Mouse (Mus musculus): Measurements from ENCODE around the gene Sbk2. TPM values are rescaled to one million over a fixed set of nuclear protein-coding genes. Genes with fewer than 3 reads are reported as not detected.

Sbk2 gene
- polyA plus RNA-seq, 1 experiment: not detected

- Histone ChIP-seq H3K4me1 (ENCODE audit: control insufficient read depth) (peaks cover 12% of the 10 kb centered on the region), H3K9me3 (ENCODE audit: control insufficient read depth, low read length) (peaks cover 4% of the 10 kb centered on the region), H3K36me3 (ENCODE audit: control insufficient read depth) (peaks cover 13% of the 10 kb centered on the region), H3K27me3 (ENCODE audit: control insufficient read depth) (peaks cover 52% of the 10 kb centered on the region), H3K4me3 (replicated peaks) (no peak overlapping the region)
- TF ChIP-seq TAL1 (IDR thresholded peaks at IDR 0.05; ENCODE audit: low read length): no peak
- no peak for TF ChIP-seq GATA1 (IDR thresholded peaks at IDR 0.05; ENCODE audit: low read length)
These were observed 39.3 kb downstream of the Sbk2 start for GRCm38 (mm10) chr7:4924891-4925301.

DNA sequence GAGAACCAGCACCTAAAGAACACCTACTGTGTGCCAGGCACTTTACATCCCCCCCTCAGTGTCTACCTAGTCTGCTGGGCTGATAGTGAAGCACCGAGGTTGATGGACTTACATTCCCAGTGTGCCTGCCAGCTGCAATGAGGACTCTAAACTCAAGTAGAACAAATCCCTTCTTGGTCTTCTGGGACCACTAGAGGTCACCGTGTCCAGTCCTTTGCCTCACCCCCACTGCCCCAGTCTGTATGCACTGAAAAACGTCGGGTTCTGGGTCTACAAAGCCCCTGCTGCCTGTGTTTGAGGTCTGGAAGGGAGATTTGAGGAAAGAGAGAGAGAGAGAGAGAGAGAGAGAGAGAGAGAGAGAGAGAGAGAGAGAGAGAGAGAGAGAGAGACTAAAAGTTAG is 39.7 kb downstream of the Sbk2 start:
- no peak for TF ChIP-seq TAL1 (IDR thresholded peaks at IDR 0.05; ENCODE audit: low read length)
- no peak for TF ChIP-seq GATA1 (IDR thresholded peaks at IDR 0.05; ENCODE audit: low read length)
- Histone ChIP-seq H3K4me1 (ENCODE audit: control insufficient read depth) (peaks cover 14% of the 10 kb centered on the region), H3K4me3 (replicated peaks) (no peak overlapping the region), H3K9me3 (ENCODE audit: control insufficient read depth, low read length) (peaks cover 7% of the 10 kb centered on the region), H3K27me3 (ENCODE audit: control insufficient read depth) (peaks cover 52% of the 10 kb centered on the region), H3K36me3 (ENCODE audit: control insufficient read depth) (peaks cover 17% of the 10 kb centered on the region)

- no peak for TF ChIP-seq GATA1 (IDR thresholded peaks at IDR 0.05; ENCODE audit: low read length)
- TF ChIP-seq TAL1 (IDR thresholded peaks at IDR 0.05; ENCODE audit: low read length): no peak
- H3K27me3 ChIP-seq (ENCODE audit: control insufficient read depth): peaks cover 52% of the 10 kb centered on the region
- no peak overlapping the region for H3K4me3 ChIP-seq (replicated peaks)
- peaks cover 7% of the 10 kb centered on the region for H3K9me3 ChIP-seq (ENCODE audit: control insufficient read depth, low read length)
- peaks cover 14% of the 10 kb centered on the region for H3K4me1 ChIP-seq (ENCODE audit: control insufficient read depth)
- peaks cover 24% of the 10 kb centered on the region for H3K36me3 ChIP-seq (ENCODE audit: control insufficient read depth)
These were observed 40.4 kb downstream of the Sbk2 start for GRCm38 (mm10) chr7:4923586-4924364.

DNA sequence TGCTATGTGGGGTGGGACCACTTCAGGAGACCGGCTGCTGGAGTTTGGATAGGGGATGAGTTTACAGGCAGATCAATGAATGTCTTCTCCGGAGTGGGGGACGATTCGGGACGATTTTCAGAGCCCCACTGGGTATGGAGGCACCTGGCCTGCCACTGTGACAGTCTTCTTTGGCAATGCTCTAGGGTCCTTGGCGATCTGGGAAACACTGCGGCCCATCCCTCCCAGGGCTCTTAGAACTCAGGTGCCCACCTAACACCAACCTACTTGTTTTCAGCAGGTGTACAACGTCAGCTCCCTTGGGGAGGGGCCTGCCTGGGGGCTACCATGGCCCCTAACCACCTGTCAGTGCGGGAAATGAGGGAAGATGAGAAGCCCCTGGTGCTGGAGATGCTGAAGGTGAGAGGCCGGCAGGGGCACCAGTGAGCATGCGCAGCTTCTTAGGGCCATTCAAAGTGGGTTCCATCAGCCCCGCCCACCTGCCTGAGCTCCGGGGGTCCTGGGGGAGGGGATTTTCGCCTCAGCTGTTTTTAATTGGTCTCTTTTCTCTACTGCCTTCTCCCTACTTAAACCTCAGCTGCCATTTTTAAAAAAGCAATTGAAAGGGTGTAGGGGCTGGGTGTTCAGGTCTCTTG is 41.2 kb downstream of the Sbk2 start:
- H3K36me3 ChIP-seq (ENCODE audit: control insufficient read depth): peaks cover 31% of the 10 kb centered on the region
- peaks cover 52% of the 10 kb centered on the region for H3K27me3 ChIP-seq (ENCODE audit: control insufficient read depth)
- peaks cover 7% of the 10 kb centered on the region for H3K9me3 ChIP-seq (ENCODE audit: control insufficient read depth, low read length)
- no peak for TF ChIP-seq GATA1 (IDR thresholded peaks at IDR 0.05; ENCODE audit: low read length)
- TF ChIP-seq TAL1 (IDR thresholded peaks at IDR 0.05; ENCODE audit: low read length): no peak
- H3K4me1 ChIP-seq (ENCODE audit: control insufficient read depth): peaks cover 14% of the 10 kb centered on the region
- no peak overlapping the region for H3K4me3 ChIP-seq (replicated peaks)

GRCm38 (mm10) chr7:4922508-4922907 is 41.7 kb downstream of the Sbk2 start:
- Histone ChIP-seq H3K4me3 (replicated peaks) (no peak overlapping the region), H3K4me1 (ENCODE audit: control insufficient read depth) (peaks cover 16% of the 10 kb centered on the region), H3K27me3 (ENCODE audit: control insufficient read depth) (peaks cover 52% of the 10 kb centered on the region)

DNA sequence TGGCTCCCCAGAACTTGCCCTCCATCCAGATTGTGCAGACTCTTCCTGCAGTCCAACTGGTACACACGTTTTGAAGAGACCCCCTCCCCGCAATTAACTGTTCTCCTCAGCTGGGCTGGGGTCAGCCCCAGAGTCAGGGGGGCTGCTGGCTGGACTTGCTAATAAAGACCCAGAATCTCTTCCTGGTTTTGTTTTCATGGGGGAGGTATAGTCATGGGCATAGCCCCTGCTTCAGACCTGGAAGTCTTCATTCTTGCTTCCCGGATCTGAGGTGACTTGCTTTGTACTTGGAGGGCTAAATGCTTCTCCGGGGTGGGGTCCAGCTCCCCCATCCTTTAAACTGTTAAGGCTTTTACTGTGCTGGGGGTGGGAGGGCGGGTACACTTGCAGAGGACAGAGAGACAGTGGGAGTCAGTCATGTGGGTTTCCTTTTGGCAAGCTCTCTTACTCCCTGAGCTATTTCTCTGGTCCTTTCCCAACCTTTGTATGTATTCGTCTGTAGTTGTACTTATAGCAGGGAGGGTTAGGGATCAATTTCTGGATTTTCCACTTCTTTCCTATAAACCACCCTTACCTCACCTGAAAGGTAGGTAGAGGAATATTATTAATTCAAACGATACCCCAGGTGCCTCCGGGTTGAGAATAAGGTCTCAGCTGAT is 42.3 kb downstream of the Sbk2 start, which contains the start of gene Nat14:
Gene Nat14 (plus strand): TSS at position 205 of the 659 bp plus-strand sequence.
- Histone ChIP-seq H3K4me1 (ENCODE audit: control insufficient read depth) (peaks cover 22% of the 10 kb centered on the region), H3K4me3 (replicated peaks) (no peak within 1 kb of the TSS), H3K36me3 (ENCODE audit: control insufficient read depth) (peaks cover 42% of the 10 kb centered on the region), H3K27me3 (ENCODE audit: control insufficient read depth) (peaks cover 52% of the 10 kb centered on the region), H3K9me3 (ENCODE audit: control insufficient read depth, low read length) (peaks cover 7% of the 10 kb centered on the region)
- TF ChIP-seq GATA1 (IDR thresholded peaks at IDR 0.05; ENCODE audit: low read length) (no peak), TAL1 (IDR thresholded peaks at IDR 0.05; ENCODE audit: low read length) (no peak)

More at GRCm38 (mm10) chr7:4922508-4922907, 41.7 kb downstream of the Sbk2 start:
- Histone ChIP-seq H3K36me3 (ENCODE audit: control insufficient read depth) (peaks cover 37% of the 10 kb centered on the region), H3K9me3 (ENCODE audit: control insufficient read depth, low read length) (peaks cover 7% of the 10 kb centered on the region)
- TF ChIP-seq TAL1 (IDR thresholded peaks at IDR 0.05; ENCODE audit: low read length) (no peak), GATA1 (IDR thresholded peaks at IDR 0.05; ENCODE audit: low read length) (no peak)

- Histone ChIP-seq H3K4me1 (ENCODE audit: control insufficient read depth) (peaks cover 29% of the 10 kb centered on the region), H3K27me3 (ENCODE audit: control insufficient read depth) (peaks cover 48% of the 10 kb centered on the region), H3K9me3 (ENCODE audit: control insufficient read depth, low read length) (peaks cover 7% of the 10 kb centered on the region), H3K36me3 (ENCODE audit: control insufficient read depth) (peaks cover 47% of the 10 kb centered on the region), H3K4me3 (replicated peaks) (no peak overlapping the region)
- TF ChIP-seq GATA1 (IDR thresholded peaks at IDR 0.05; ENCODE audit: low read length) (no peak), TAL1 (IDR thresholded peaks at IDR 0.05; ENCODE audit: low read length) (no peak)
These were observed 43.0 kb downstream of the Sbk2 start for GRCm38 (mm10) chr7:4920976-4921823.

- TF ChIP-seq TAL1 (IDR thresholded peaks at IDR 0.05; ENCODE audit: low read length): no peak
- TF ChIP-seq GATA1 (IDR thresholded peaks at IDR 0.05; ENCODE audit: low read length): no peak
- peaks cover 36% of the 10 kb centered on the region for H3K4me1 ChIP-seq (ENCODE audit: control insufficient read depth)
- H3K9me3 ChIP-seq (ENCODE audit: control insufficient read depth, low read length): peaks cover 7% of the 10 kb centered on the region
- peaks cover 41% of the 10 kb centered on the region for H3K27me3 ChIP-seq (ENCODE audit: control insufficient read depth)
- peaks cover 47% of the 10 kb centered on the region for H3K36me3 ChIP-seq (ENCODE audit: control insufficient read depth)
- H3K4me3 ChIP-seq (replicated peaks): no peak overlapping the region
These were observed 43.7 kb downstream of the Sbk2 start for GRCm38 (mm10) chr7:4920496-4920895.

Data from erythroblast, embryonic 14.5 days (primary cell).